Mouse (Mus musculus) erythroblast, embryonic 14.5 days (primary cell): ENCODE measurements around the gene Ltb.

Experiments
- GATA1 ChIP-seq: IDR thresholded peaks from 2 replicates; pipeline ENCODE4 v1.6.1; 2012; ENCODE audit warnings: low read length, inconsistent platforms, mixed read lengths
- TAL1 ChIP-seq: IDR thresholded peaks from 3 replicates; pipeline ENCODE4 v1.6.1; 2012; ENCODE audit warnings: low read length, inconsistent platforms, mixed read lengths

DNA sequence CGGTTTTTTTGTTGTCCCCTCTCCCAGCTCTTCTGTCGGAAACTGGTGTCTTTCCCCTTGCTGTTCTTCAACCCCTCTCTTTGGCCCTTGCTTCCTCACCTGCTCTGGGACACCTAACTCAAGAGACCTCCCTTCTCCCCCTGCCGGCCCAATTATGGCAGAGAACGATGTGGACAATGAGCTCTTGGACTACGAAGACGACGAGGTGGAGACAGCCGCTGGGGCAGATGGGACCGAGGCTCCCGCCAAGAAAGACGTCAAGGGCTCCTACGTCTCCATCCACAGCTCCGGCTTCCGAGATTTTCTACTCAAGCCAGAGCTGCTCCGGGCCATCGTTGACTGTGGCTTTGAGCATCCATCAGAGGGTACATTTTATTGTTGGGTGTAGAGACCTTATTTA is 48.8 kb downstream of the Ltb start:
- TF ChIP-seq GATA1 (no peak), TAL1 (no peak)
